Mouse (Mus musculus) cerebellum, adult 9-11 months (tissue): ENCODE measurements around the gene Slc23a2.

ENCODE experiments used
- DNase-seq: peaks from one replicate; pipeline ENCODE4 v3.0.0; 2022

Gene Slc23a2

GRCm38 (mm10) chr2:132095821-132096220 is 49.1 kb downstream of the Slc23a2 start:
- no peak for DNase-seq

DNA sequence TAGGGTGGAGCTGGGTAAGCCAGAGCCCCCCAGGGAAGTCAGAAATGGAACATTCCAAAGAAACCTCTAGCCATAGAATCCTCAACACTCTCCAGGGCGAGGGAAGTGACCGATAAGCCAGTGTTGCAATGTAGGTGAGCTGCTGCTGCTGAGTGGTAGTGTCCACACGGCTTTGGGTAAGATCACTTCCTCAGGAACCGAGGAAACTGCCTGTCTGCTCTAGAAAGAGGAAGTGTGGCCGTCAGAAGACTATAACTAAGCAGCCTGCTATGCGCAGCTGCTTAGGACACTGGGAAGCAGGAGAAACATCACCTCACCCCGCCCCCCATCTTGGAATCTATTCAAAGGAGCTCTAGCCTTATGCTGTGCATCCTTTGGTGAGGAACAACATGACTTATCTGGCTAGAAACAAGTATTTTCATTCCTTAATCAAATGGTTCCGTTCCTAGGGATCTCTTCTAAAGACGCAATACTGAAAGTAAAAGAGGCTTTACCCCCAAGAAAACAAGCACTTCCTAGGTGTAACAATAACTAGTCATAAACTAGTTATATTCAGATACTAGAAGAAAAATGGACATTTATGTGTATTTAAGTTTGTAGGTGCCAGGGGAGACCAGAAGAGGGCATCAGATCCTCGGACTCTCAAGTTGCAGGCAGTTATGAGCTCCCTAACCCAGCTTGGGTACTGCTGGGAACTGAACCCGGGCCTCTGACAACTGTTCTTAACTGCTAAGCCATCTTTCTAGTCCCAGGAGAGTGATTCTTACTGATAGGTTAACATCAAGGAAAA is 50.3 kb downstream of the Slc23a2 start:
- DNase-seq: no peak

DNA sequence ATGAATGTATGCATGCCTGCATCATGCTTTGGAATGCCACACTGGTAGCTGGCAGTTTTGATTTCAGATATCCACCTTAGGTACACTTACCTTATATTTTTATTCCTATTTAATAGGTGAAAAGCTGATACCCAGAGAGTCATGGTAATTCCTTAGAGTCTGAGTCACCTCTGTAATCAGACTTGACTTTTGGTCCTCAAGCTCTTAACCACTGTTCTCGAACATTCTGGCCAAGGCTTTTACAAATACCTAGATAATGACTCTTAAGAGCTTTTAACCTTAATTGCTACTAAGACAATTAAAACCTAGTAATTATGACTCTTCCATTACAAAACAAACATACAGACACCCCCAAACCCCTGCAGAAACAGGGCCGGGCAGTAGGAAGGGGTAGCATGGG is 51.2 kb downstream of the Slc23a2 start:
- no peak for DNase-seq

GRCm38 (mm10) chr2:132093298-132093697 is 51.6 kb downstream of the Slc23a2 start:
- DNase-seq: no peak

- no peak for DNase-seq
Observed at GRCm38 (mm10) chr2:132092722-132093121, 52.2 kb downstream of the Slc23a2 start.

- DNase-seq: no peak
Observed at GRCm38 (mm10) chr2:132091749-132092148, 53.2 kb downstream of the Slc23a2 start.

DNA sequence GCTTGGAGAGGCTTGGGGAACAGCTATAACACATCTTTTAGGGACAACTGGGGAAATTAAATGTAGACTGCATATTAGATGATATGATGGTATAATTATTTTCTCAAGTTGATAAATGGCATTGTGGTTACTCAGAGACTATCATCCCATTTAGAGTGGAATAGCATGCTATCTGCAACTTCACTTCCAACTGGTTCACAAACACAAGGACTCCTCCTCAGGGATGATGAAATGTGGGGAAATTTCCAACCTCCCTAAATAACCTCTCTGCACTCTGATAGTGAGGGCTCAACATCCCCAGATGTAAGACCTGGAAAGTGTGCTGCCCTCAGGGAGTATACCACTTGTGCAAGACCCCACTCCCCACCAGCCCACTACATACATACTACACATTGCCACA is 60.1 kb downstream of the Slc23a2 start:
- no peak for DNase-seq

DNA sequence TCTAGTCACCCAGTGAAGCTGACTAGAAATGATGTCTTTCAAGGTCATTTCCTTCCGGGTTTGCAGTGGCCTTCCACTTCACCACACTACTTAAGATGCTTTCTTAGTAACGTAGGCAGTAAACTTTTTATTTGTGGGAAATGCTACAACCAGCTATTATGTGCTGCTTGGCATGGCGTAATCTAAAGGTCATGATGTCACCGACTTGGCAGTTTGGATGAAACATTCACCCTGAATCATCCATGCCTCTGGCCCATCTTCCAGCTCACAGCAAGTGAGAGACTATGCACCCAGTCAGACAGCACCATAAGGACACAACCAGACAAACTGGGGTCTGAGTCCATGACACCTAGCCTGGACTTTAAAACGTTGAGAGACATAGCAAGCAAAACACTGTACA is 60.5 kb downstream of the Slc23a2 start:
- no peak for DNase-seq

GRCm38 (mm10) chr2:132079139-132079538 is 65.8 kb downstream of the Slc23a2 start:
- DNase-seq: no peak

DNA sequence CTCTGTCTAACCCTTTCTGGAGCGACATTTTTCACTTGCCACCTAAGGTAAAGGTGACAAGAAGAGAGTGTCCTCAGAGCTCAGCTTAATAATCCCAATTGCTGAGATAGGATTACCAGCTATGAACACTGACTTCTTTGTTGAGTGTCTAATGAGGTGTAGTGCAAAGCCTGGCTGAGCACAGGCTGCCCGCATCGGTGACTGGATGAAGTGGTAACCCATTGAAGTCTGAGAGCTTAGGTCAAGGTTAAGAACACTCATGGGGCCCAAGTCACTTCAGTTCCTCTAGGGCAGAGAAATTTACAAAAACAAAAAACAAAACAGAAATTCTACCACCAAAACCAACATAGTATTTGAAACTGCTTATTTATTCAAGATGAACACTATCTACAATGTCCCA is 71.9 kb downstream of the Slc23a2 start:
- no peak for DNase-seq

DNA sequence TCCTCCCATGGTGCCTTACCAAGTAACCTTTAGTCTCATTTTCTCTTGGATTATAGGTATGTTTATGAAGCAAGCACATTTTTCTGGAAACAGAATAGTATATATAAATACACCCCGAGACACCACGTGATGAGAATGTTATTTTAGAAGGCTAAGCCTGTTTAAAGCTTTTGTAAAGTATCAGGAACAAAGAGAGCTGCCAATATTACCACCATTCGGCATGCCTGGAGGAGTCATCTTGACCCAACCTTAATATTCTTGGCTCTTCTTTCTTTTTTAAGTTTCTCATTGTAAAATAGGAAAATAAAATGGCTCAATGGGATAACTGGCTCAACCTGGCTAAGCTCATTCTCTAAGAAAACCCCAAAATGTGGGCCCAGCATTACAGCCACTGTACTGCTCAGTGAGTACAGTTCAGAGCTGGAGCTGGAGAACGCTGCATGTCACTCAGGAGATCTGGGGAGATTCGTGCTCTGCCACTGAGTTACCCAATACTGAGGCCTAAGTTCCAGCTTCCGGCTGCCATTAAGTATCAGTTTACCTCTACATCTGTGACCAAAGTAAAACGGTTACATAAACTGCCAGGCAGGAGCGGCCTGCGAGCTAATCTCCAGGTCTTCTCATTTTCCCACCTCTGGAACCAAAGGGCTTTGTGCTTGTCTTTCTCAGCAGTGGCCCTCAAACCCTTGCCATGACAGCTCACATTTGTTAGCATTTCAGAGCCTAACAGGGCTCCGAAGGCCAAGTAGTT is 74.7 kb downstream of the Slc23a2 start:
- no peak for DNase-seq

- DNase-seq: peak; percentile 23
Observed at GRCm38 (mm10) chr2:132064185-132064831, 80.6 kb downstream of the Slc23a2 start.

- no peak for DNase-seq
Observed at GRCm38 (mm10) chr2:132063776-132064175, 81.1 kb downstream of the Slc23a2 start.

GRCm38 (mm10) chr2:132061884-132062283 is 83.0 kb downstream of the Slc23a2 start:
- DNase-seq: no peak

GRCm38 (mm10) chr2:132059919-132060318 is 85.0 kb downstream of the Slc23a2 start:
- no peak for DNase-seq

DNA sequence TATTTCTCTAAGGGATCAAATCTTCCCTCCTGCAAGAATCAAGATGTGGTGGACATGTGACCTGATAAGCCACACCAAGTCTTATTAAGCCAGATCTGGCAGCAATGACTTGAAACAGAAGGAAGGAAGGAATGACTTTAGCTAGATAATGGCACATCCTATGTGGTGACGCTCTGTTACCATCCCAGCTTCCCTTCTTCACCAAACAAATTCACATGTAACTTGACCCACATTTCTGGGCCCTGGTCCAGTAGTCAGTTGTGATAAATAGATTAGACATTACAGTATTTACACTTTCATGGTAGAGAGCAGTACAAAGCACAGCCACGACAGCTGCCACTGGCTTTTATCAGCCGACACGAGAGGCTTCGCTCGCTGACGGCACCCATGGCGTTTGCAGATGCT is 89.6 kb downstream of the Slc23a2 start:
- no peak for DNase-seq

- no peak for DNase-seq
Observed at GRCm38 (mm10) chr2:132053824-132054223, 91.1 kb downstream of the Slc23a2 start.

DNA sequence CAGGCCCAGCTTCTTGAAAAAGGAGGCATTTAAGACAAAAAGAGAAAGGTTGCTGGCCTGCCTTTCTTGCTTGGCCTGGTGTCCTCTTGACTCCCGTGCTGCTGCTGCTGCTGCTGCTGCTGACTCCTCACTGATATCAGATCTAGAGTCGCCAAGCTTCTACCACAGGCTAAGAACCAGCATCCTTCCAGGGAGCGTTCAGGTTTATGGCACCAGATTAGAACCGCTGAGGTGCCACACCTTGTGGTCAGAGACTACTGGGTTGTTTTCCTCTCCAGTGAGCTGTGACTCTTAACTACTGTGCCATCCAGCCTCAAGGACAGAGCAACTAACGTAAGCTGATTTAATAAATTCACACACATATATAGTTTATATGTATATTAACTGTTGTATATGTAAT is 93.1 kb downstream of the Slc23a2 start:
- no peak for DNase-seq

- no peak for DNase-seq
Observed at GRCm38 (mm10) chr2:132049921-132050320, 95.0 kb downstream of the Slc23a2 start.

- no peak for DNase-seq
Observed at GRCm38 (mm10) chr2:132049491-132049890, 95.4 kb downstream of the Slc23a2 start.

- DNase-seq: no peak
Observed at GRCm38 (mm10) chr2:132048143-132048772, 96.7 kb downstream of the Slc23a2 start.

DNA sequence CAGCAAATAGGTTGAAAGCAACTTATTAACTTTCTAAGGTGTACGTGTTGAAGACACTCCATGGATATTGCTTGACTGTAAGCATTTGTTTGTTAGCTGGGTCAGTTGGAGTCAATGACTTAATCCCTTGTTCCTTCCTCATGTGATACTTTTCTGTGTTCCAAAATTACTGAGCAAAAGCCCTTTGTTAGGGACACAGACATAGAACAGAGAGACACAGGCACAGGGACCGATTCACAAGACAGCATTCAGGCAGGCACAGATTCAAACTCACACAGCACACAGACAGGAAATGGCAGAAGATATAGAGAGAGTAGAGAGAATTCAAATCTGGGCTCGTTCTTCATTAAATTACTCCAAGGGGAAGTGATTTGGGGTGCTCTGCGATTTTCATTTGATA is 97.5 kb downstream of the Slc23a2 start:
- DNase-seq: no peak

DNA sequence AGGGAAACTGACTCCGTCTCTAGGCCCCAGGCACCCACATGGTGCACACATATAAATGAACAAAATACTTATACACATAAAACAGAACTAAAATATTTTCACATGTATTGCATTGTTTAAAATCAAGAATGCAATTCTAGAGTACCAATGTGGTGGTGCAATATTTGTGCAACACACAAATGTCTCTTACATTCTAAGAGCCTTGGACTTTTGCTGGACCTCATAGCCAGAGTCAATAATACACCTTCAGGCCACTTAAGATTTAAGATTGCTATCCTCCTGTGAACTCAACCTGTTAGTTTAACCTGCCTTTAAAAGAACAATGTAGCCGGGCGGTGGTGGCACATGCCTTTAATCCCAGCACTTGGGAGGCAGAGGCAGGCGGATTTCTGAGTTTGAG is 98.2 kb downstream of the Slc23a2 start:
- no peak for DNase-seq
